Mouse (Mus musculus): Measurements from ENCODE around the gene Slc26a10. TPM values are rescaled to one million over a fixed set of nuclear protein-coding genes. Genes with fewer than 3 reads are reported as not detected.

Slc26a10 gene
- polyA plus RNA-seq, 1 experiment: not detected

DNA sequence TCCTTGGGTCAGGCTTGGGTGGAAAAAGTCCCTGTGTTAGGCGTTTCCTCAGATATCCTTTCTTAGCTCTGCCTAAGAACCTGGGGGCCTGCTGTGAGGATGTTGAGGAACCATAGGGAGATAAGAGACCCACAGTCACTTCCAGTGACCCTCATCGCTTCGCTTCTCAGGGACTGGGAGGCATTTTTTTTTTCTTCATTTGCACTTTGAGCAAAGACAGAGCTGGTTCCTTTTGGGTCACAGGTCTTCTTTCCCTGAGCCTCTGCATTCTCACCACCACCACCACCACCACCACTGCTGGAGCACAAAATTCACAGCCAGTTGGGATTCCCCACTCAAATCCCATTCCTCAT lies 226 bp upstream of the Slc26a10 start:
- H3K4me3 ChIP-seq (ENCODE audit: insufficient read depth, low read depth, low read length): no peak overlapping the region
- 58% methylated on average over 3 of the region's 3 CpGs for WGBS
- TF ChIP-seq POLR2A (IDR thresholded peaks at IDR 0.05; ENCODE audit: insufficient read depth, low read depth, low read length) (no peak), CTCF (IDR thresholded peaks at IDR 0.05; ENCODE audit: insufficient read depth, low read depth, low read length) (no peak)
- H3K27ac ChIP-seq (ENCODE audit: insufficient read depth, low read depth, low read length): no peak overlapping the region
- peaks cover 30% of the 10 kb centered on the region for H3K4me1 ChIP-seq (ENCODE audit: control insufficient read depth, insufficient read depth, low read length)

DNA sequence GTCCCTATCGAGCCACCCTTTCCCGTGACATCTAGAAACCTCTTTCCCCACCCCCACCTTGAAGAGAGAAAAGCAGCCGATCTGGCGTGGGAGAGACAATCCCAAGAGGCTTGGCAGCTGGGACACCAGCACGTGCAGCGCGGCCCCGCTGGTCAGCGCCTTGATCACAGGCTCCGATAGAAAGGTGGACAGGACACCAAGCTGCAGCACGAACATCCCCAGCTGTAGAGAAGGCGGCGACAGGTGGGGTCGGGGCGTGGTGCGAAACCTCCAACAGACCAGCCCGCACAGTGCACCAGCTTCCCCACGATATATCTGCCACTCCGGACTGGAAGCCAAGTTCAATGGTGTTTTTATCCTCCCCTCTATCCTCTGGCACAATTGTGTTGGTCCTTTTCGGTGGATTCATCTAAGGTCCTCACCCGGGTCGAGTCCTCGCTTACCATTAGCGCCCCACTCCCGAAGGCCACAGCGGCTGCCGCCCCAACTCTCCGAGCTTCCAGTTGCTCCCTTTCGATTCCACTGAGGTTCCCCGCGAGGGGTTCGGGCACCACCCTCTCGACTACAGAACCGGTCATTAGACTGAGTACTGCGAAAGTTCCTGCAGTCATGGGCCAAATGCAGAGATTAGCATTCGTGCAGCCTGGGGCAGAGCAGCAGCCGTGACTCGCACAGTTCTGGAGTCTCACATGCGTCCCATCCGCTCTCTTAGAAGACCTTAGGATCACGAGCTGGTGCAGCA lies 2.0 kb downstream of the Slc26a10 start:
- no peak for TF ChIP-seq POLR2A (IDR thresholded peaks at IDR 0.05; ENCODE audit: insufficient read depth, low read depth, low read length)
- Histone ChIP-seq H3K27ac (ENCODE audit: insufficient read depth, low read depth, low read length) (no peak overlapping the region), H3K4me3 (ENCODE audit: insufficient read depth, low read depth, low read length) (peak overlapping the region; percentile 35), H3K4me1 (ENCODE audit: control insufficient read depth, insufficient read depth, low read length) (peaks cover 30% of the 10 kb centered on the region)
- WGBS: 12% methylated on average over 41 of the region's 41 CpGs

DNA sequence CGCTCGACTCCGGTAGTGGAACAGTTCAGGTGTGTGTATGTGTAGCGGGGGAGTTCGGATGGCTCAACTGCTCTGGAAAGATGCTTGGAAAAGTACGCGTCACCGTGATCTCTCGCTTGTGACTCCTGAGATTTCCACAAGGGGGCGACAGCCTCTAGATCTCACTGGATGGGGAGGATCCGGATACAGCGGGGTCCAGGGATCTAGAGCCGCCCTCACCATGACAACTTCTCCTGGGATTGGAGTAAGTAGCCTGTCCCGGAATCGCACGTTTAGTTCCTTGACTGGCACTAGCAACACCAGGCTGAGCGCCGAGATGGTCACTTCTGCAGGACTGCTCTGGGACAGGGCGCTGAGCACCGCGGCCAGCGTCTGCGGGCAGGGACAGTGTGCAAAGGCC lies 2.7 kb downstream of the Slc26a10 start:
- H3K4me1 ChIP-seq (ENCODE audit: control insufficient read depth, insufficient read depth, low read length): peaks cover 30% of the 10 kb centered on the region
- TF ChIP-seq CTCF (IDR thresholded peaks at IDR 0.05; ENCODE audit: insufficient read depth, low read depth, low read length): peak; percentile 64
- TF ChIP-seq POLR2A (IDR thresholded peaks at IDR 0.05; ENCODE audit: insufficient read depth, low read depth, low read length): no peak
- H3K27ac ChIP-seq (ENCODE audit: insufficient read depth, low read depth, low read length): no peak overlapping the region
- peak overlapping the region; percentile 35 for H3K4me3 ChIP-seq (ENCODE audit: insufficient read depth, low read depth, low read length)
- WGBS: under 1% methylated on average over 23 of the region's 23 CpGs

DNA sequence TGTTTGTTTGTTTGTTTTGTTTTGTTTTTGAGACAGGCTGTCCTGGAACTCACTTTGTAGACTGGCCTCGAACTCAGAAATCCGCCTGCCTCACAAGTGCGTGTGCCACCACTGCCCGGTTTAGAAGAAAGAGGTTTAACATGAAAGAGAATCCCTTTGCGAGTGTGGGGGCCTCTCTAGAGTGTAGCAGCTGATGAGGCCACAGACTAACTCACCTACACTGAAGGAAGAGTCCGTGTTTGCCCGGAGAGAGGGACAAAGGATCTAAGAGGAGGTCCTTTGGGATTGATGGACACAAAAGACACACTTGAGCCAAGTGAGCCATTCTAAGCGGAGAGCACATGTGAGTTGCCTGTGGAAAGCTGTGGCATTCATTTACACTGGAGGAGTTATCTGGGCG lies 3.2 kb downstream of the Slc26a10 start:
- H3K4me3 ChIP-seq (ENCODE audit: insufficient read depth, low read depth, low read length): no peak overlapping the region
- TF ChIP-seq CTCF (IDR thresholded peaks at IDR 0.05; ENCODE audit: insufficient read depth, low read depth, low read length) (no peak), POLR2A (IDR thresholded peaks at IDR 0.05; ENCODE audit: insufficient read depth, low read depth, low read length) (no peak)
- no peak overlapping the region for H3K27ac ChIP-seq (ENCODE audit: insufficient read depth, low read depth, low read length)
- H3K4me1 ChIP-seq (ENCODE audit: control insufficient read depth, insufficient read depth, low read length): peaks cover 30% of the 10 kb centered on the region
- WGBS: 27% methylated on average over 9 of the region's 9 CpGs

DNA sequence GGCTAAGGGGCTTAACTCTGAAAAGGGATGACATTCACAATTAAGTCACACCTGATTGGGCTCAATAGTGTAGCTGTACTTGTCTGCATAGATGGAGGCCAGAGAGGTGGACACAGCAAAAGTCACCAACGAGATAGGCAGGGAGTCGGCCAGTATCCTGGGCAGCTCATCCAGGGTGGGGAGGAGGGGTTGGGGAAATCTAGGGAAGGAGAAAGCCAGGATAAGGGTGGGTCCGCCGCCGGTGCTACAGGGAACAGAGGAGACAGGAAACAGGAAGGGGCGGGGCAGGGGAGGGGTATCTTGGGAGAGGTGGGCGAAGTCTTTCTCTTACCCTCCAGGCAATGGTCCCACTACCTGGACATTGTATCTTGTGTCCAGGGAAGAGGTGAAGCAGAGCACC lies 3.7 kb downstream of the Slc26a10 start:
- Histone ChIP-seq H3K27ac (ENCODE audit: insufficient read depth, low read depth, low read length) (no peak overlapping the region), H3K4me1 (ENCODE audit: control insufficient read depth, insufficient read depth, low read length) (peaks cover 30% of the 10 kb centered on the region), H3K4me3 (ENCODE audit: insufficient read depth, low read depth, low read length) (no peak overlapping the region)
- no peak for TF ChIP-seq CTCF (IDR thresholded peaks at IDR 0.05; ENCODE audit: insufficient read depth, low read depth, low read length)
- TF ChIP-seq POLR2A (IDR thresholded peaks at IDR 0.05; ENCODE audit: insufficient read depth, low read depth, low read length): no peak
- WGBS: 27% methylated on average over 7 of the region's 7 CpGs

DNA sequence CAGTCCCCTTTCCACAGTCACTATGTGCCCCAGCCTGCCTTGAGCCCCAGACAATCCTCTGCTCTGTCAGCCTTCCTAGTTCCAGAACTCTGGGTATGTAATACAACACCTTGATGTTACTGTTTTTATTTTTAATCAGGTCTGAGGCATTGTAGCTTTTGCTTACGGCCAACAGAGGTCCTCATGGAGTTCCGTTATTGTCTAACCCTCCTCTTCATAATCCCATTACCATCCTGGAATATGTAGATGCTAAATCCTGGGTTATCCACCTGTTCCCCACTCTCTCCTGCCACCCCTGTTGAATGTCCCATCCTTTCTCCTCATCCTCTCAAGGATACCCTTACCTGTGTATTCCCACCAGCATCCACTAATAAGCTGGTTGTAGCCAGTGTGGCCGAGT lies 4.2 kb downstream of the Slc26a10 start:
- 40% methylated on average over 3 of the region's 3 CpGs for WGBS
- H3K4me3 ChIP-seq (ENCODE audit: insufficient read depth, low read depth, low read length): no peak overlapping the region
- TF ChIP-seq POLR2A (IDR thresholded peaks at IDR 0.05; ENCODE audit: insufficient read depth, low read depth, low read length): no peak
- no peak for TF ChIP-seq CTCF (IDR thresholded peaks at IDR 0.05; ENCODE audit: insufficient read depth, low read depth, low read length)
- H3K27ac ChIP-seq (ENCODE audit: insufficient read depth, low read depth, low read length): no peak overlapping the region
- H3K4me1 ChIP-seq (ENCODE audit: control insufficient read depth, insufficient read depth, low read length): peaks cover 30% of the 10 kb centered on the region

DNA sequence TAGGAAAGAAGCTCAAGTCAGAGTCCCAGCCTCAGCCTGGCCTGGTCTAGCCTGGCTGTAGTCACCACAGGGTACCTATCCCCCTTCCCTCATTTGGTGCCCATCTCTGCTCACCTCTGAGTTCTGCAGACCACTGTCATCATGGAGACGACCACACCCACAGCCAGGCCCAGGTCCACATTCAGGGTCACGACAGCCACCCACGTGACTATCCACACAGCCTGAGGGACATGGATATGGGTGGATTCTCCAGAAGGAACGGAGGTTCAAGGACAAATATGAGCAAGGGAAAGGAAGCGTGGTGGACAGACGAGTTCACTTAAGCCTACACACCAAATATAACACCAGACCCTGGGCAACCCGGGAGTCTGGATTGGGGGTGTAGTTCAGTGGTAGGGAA lies 6.3 kb downstream of the Slc26a10 start:
- Histone ChIP-seq H3K4me3 (ENCODE audit: insufficient read depth, low read depth, low read length) (no peak overlapping the region), H3K27ac (ENCODE audit: insufficient read depth, low read depth, low read length) (no peak overlapping the region), H3K4me1 (ENCODE audit: control insufficient read depth, insufficient read depth, low read length) (peaks cover 26% of the 10 kb centered on the region)
- WGBS: 88% methylated on average over 7 of the region's 7 CpGs
- TF ChIP-seq CTCF (IDR thresholded peaks at IDR 0.05; ENCODE audit: insufficient read depth, low read depth, low read length): no peak
- TF ChIP-seq POLR2A (IDR thresholded peaks at IDR 0.05; ENCODE audit: insufficient read depth, low read depth, low read length): no peak

DNA sequence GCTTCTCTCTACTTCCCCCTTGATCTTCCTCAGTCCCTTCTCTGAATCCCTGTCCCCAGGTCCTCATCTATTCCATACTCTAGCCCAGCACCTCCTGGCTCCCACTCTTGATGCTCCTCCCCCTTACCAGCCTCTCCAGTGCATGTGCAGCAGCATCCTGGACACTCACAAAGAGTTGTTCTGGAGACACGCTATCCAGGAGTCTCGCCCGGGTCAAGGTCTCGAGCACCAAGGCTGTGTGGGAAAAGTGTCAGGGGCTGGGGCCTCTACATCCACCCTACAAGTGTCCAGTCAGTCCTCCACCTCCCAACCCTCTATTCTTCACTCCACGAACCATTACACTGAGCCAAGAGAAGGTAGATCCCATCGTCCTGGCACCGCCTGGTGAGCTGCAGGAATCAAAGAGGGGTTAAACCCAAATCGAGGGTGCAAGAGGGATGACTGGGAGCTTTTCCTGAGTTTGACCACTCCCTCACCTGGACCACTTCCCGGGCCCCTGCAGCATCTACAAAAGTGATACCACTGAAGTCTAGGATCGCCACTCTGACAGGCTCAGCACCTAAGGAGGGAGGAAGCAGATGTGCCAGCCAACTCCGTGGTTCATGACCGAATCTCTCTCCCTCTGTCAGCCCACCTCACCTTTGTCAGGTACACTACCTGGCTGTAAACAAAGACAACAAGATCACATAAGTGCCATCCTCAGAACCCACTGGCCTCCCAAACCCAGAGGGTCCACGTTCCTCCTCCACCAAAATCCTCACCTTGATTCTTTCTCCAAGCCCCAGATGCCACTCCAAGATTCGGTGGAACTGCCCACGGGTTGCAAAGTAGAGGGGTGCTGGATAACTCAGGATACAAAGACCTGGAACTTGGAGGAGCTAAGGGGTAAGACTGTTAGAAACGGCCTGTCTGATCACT lies 7.0 kb downstream of the Slc26a10 start:
- H3K4me1 ChIP-seq (ENCODE audit: control insufficient read depth, insufficient read depth, low read length): peaks cover 20% of the 10 kb centered on the region
- no peak for TF ChIP-seq CTCF (IDR thresholded peaks at IDR 0.05; ENCODE audit: insufficient read depth, low read depth, low read length)
- 83% methylated on average over 16 of the region's 16 CpGs for WGBS
- no peak overlapping the region for H3K27ac ChIP-seq (ENCODE audit: insufficient read depth, low read depth, low read length)
- H3K4me3 ChIP-seq (ENCODE audit: insufficient read depth, low read depth, low read length): no peak overlapping the region

DNA sequence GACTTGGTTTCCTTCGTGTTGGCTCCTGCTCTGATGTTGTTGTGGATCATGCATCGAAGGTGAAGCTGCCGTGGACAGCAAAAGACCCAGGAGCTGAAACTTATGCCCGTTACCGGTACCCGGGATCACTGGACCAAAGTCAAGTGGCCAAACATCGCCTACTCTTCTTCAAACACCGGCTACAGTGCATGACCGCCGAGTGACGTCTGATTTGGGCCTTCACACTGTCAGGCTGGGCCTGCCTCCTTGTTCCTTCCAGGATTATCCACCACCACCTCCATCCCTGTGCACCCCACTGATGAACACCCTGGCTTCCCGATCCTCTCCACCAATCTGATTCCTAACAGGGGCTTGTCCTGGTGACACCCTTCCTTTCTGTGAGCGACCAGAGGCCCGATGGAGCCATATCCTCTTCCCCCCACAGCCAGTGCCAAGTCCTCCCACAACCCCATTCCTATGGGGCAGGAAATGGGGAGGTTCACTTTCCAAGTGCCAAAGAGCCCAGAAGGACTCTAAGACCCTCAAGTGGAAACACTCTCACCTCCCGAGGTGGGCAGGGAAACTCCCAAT lies 8.7 kb downstream of the Slc26a10 start:
- Histone ChIP-seq H3K4me3 (ENCODE audit: insufficient read depth, low read depth, low read length) (no peak overlapping the region), H3K4me1 (ENCODE audit: control insufficient read depth, insufficient read depth, low read length) (peaks cover 20% of the 10 kb centered on the region), H3K27ac (ENCODE audit: insufficient read depth, low read depth, low read length) (no peak overlapping the region)
- TF ChIP-seq POLR2A (IDR thresholded peaks at IDR 0.05; ENCODE audit: insufficient read depth, low read depth, low read length) (no peak), CTCF (IDR thresholded peaks at IDR 0.05; ENCODE audit: insufficient read depth, low read depth, low read length) (no peak)
- 89% methylated on average over 15 of the region's 15 CpGs for WGBS

Measured in olfactory bulb, adult 2 months (tissue).